Mouse (Mus musculus): ENCODE data around the gene Gmcl1.

The Gmcl1 gene

DNA sequence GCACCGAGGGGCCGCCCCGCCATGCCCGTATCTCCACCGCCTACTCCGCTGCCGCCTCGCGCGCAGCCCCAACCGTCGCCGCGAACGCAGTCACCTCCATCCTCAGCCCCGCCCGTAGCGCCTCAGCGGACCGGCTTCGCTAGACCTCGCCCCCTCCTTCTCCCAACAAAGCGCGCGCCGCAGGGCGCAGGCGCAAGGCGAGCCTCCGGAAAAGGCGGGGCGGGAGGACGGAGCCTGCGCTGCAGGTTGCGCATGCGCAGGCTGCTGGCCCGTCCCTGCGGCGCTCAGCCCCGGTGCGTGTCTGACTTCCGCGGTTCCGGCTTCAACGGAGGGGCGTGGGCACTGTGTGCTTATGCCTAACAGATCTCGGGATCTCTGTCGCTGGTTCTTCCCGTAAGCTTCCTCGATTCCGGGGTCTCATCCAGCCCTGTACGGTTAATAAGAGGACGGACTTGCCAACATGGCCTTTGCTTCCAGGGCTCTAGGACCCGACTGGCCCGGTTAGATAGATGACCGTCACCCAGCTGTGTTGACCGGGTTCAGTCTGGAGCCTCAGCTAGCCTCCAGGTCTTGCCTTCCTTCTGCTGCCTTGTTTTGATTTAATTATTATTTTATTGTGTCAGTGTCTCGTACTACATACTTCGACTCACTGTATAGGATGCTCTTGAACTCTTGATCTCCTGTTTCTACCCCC, at the start of gene Gmcl1:
Gmcl1 (minus strand) TSS at position 201 of the 694 bp plus-strand sequence.
- DNase-seq = peak; percentile 92 to 97

DNA sequence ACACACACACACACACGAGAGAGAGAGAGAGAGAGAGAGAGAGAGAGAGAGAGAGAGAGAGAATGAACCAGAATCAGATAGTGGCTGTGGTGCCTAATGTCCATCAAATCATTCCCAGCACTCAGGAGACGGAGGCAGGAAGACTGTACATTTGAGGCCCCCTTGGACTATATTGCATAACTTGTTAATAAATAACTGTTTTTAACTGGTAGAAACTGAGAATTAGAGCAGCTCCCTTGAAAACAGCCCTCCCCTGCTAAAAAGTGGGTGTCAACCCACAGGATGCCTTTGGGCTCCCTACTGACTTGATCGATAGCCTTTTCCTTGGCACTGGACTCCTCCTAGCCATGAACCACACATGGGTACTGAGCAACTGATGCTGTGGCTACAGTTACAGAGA, 49.2 kb upstream of the Gmcl1 start:
- no peak for DNase-seq

DNA sequence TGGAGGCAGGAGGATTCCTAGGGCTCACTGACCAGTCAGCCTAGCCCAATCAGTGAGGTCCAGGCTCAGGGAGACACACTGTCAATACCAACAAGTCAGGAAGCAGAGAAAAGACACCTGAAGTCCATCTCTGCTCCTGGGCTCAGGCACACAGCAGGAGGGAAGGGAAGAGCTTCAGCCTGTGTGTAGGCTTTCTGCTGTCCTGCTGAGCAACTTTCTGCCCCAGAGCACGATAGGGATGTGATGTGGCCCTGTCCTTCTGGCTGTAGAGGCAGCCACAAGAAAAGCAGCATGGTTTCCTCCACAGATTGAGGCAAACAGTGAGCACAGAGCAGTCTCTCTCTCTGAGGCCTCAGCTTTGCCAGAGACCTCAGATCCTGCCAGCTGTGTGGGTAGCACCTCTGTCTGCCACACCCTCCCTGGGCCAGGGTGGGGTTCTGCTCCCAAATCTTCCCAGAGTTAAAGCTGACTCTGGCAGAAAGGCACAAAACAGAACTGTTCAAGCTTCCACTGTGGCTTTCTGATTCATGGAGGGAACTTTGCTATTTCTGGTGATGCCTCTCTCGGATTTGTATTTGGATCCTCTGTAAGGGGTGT, 48.3 kb upstream of the Gmcl1 start:
- DNase-seq = no peak

DNA sequence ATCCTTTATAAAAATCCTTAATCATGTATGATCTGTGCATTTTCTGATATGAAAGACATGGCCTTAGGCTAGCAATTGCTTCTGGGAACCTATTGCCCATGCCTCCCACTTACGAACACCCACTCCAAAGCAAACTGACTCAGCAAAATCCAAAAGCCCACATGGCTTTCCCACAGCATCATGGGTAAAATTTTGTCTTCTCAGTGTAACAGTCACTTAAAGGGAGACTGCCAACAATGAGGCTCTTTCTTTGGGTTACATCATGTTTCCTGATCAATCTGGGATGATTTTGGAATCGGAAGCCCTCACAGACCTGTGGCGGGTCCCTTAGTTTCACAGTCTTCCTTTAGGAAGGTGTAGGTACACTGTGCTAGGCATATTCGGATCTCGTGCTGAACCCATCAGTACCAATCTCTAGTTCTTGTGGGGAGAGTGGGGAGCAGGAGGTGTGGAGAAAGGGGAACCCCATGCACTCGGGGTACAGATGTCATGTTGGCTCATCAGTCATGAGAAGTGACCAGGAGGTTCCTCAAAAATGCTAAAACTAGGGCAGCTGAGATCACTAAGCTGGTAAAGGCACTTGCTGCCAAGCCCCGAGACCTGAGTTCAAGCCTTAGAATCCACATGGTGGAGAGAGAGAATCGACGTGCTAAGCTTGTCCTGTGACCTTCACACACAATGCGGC, 45.9 kb upstream of the Gmcl1 start:
- no peak for DNase-seq

DNA sequence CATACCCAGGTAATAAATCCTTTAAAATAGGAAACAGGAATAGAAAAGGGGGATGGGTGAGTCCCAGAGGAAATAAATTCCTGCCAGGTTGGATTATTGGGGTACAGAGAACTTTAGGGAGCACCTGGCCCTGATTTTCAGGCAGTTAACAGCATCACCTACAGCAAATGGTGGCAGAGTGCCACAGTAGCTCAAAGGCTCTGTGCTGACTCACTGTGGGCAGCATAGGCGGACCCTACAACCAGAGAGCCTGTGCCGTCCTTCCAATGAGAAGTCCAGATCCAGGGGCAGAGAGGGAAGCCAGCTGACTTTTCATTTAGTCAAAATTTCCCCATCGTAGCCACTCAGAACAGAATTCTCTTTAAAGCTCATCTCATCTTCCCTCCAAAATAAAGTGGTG, 44.0 kb upstream of the Gmcl1 start:
- DNase-seq = no peak

DNA sequence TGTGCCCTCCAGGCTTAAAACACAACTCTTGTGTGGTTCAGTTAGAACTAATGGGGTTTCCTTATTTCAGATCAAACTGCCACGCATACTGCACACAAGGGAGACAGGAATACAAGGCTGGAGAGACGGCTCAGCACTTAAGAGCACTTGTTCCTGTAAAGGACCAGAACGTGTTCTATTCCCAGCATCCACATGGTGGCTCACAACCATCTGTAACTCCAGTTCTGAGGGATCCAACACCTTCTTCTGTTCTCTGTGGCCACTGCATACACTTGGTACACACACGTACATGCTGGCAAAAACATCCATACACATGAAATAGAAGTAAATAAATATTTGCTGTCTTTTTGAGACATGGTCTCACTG, 43.5 kb upstream of the Gmcl1 start:
- no peak for DNase-seq

DNA sequence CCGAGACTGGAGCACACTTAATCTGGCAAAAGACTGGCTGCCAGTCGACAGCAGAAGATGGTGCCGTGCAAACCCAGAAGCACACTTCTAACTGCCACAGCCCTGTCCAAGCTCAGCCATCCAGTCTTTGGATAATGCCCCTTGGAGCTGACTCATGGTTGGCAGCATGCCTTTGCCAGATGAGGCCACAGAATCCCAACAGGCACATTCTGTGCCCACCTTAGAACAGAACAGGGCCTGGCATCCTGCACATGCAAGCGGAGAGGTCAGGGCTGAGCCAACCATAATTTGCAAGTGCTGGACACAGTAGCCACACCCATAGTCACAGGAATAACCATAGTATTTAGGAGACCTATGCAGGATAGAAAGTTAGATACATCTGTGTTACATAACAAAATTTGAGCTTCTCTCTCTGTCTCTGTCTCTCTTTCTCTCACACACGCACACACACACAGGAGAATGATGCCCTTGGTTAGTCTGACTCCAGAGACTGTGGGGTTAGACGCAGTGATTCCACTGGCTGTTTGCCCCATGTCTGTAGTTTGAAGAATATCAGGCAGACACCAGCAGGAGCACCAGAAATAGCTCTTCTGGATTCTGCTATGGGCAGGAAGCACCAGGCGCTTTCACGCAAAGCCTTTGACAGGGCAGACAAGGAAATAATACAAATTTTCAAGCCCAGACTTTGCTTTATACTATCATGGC, 43.0 kb upstream of the Gmcl1 start:
- peak; percentile 16 to 72 for DNase-seq

DNA sequence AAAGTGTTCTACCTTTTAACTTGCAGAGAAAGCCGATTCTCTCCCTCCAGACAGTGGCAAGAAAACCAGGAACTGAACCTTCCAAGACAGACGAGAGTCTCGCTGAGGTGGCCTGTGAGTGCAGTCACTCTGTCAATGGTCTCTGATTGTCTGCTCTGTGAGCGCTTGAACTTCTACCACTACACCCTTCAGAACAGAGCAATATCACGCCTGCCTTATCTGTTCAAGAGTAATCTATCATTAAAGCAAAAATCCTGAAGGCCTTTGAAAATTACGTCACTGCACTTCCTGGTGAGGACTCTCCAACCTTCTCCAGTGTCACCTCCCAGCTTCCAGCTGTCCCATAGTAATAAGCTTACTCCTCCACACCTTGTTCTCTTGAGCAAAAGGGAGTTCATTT, 41.8 kb upstream of the Gmcl1 start:
- no peak for DNase-seq

DNA sequence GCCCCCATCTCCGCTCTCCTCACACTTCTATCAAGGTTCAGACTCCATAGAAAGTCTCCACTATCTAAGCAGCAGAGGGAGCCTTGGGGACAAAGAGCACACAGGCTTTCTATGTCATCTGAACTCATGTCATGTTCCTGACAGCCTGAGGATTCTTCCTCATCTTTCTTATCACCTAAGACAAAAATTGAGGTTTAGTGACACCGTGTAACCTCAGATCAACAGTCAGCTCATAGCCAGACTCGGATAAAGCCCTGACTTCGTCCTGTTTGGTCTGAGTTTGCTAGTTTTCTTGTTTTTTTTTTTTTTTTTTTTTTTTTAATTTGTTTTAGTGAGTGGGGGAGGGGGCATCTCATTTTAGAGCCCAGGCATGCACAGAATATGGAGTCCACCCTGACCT, 40.6 kb upstream of the Gmcl1 start:
- DNase-seq = no peak

DNA sequence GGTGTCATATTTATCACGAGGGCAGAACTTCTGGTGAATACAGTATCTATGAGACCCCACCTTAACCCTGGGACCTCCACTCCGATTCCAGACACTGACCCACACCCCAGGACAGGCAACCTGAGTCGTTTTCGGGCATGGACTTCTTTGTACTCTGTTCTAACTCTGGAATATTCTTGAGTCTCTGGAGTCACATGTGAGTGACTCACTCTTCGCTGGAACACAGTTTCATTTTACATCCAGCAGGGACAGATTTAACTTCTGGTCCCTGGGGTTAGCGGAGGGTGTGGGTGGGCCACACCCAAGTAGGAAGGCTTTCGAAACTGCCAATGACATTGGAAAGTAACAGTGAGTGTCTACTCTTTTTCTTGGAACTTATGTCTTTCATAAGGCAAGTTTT, 39.4 kb upstream of the Gmcl1 start:
- DNase-seq = no peak

DNA sequence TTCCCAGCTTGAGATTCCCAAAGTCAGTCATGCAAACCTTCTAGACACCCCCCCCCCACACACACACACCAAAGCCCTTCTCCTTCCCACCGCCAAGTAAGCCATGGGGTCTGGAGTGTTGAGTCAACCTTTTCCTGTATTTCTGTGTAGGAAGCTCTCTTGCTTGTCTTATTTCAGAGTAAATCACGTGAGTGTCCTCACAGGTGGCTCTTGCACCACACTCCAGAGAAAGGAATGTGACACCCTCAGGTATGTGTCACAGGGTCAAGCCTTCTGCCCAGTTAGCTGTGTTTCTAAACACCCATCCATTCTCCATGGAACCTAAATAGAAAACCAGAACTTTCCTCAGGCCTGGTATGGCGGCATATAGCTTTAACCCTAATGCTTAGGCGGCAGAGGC, 35.8 kb upstream of the Gmcl1 start:
- DNase-seq = no peak

DNA sequence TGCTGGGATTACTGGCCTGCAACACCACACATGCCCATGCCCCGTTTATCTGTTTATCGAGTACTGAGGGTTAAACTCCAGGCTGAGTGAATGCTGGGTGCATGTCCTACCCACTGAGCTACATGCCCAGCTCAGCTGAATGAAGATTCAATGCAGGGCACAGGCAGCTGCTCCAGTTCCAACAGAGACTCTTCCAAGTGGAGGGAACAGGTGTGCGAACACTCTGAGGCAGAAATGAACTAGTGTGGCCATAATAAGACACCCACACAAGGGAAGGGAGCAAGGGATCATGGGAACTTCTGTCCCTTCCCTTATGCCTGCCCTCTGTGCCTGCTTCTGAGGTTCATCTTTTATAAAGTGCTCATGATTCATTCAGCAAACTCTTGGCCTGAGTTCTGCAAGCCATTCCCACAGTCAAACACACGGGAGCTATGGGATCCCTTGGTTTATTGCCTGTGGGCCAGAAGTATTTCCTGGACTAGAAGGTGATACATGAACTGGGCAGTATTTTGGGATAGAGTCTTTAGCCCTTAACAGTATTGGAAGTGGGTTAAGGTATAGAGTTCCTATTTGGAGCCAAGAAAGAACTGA, 35.1 kb upstream of the Gmcl1 start:
- no peak for DNase-seq

DNA sequence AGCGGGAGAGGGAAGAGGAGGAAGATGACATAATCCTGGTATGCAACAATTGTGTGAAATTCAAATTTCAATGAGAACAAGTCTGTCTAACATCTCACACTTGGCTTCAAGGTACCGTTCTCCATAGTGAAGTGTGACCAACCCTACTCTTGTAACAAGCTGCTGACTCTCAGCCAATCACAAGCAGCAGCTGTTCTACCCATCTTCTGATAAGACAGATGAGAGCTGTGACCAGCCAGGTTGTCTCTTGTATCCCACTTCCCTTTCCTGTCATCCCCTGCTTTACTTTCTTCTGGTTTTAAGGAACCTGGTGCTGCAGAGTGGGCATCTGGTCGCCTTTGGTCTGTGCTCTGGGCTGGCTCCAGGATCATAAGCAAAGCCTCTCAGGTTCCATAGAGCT, 34.3 kb upstream of the Gmcl1 start:
- no peak for DNase-seq

DNA sequence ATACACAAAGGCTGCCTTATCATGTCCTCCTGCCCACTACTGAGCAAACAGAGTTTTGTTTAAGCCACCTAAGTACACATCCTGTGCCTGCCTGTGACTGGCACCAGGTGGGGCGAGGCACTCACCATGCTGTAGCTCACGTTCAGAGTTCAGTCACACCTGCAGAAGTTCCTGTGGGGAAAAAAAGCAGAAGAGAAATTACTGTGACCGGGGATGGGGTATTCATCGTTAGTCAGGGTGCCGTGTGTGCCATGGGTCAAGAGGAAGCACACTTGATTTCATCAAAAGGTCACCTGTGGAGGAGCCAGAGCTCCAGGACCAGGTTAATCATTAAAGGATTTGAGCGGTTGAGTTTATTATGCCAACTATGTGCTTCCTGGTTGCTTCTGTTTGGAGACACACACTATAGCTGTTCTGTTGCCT, 32.5 kb upstream of the Gmcl1 start:
- DNase-seq = peak; percentile 52 to 83

DNA sequence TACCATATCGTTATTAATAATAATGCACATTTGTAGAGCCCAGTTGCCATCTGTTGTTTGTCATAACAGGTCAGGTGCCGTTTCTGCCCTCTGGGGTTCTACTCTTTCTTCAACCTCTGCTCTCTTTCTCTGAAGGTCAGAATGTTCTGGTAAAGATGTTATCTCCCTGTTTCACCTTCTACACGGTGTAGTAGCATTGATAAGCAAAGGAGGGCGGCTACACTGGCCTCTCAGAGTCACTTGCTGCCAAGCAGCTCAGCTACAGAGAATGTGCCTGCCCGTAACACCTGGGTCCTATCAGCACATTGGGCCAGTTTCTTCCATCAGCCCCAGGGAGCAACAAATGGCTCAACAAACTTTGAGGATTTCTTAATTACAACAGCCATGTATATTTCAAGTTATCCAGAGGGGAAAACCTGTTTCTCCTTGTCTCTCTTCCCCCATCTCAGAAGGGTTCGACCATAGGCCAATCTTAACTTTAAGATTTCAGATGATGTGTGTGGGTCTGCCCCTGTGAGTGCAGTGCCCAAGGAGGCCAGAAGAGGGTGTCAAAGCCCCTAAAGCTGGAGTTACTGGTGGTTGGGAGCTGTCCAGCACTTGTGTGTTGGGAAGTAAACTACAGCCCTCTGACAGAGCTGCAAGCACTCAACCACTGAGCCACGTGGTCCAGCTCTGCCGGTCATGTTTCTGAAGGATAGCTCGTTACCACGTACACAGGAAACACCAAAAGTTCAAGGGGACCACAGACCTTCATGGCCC, 21.1 kb upstream of the Gmcl1 start:
- peak in 1 of 2 experiments; percentile 38 for DNase-seq

DNA sequence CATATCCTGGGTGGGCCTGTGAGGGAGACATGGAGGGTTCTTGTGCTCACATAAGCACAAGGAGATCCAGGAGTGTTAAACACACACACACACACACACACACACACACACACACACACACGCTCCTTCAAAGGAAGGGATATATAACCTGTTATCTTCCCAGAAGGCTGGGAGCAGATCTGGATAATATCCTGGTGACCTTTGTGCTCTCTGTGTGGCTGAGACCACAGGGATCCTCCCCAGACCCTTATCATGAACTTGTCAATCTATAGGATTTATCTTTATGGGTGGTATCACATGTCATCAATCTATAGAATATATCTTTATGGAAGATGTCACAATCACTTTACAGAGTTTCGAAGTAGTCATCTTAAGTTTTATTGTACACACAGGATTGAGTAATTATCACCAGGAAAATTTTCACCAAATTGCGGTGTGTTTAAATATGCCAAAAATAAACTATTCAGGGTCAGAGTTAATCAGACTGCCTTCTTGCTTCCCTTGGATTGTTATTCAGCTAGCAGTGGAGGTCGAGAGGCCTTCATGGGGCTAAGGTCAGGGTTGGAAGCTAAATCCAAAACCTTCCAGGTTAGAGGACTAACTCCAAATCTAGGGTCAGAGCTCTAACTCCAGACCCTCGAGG, 19.8 kb upstream of the Gmcl1 start:
- DNase-seq = no peak

DNA sequence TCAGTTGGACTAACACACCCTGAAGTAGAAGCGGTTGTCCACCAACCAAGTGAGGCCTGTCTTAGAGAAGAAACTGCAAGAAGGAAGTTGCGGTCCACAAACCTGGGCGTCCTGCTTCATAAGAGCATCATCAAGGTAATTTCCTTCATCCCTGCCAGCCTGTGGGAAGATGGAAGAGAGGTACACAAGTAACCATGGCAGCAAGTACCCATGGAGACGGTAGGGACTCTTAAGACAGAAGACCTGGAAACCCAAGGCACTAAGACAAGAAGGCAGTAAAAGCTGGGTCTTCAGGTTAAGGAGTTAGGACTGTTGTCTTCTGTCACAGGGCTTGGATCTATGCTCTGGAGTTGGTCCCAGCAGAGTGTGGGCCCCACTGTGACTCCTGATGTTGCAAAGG, 17.8 kb upstream of the Gmcl1 start:
- no peak for DNase-seq

DNA sequence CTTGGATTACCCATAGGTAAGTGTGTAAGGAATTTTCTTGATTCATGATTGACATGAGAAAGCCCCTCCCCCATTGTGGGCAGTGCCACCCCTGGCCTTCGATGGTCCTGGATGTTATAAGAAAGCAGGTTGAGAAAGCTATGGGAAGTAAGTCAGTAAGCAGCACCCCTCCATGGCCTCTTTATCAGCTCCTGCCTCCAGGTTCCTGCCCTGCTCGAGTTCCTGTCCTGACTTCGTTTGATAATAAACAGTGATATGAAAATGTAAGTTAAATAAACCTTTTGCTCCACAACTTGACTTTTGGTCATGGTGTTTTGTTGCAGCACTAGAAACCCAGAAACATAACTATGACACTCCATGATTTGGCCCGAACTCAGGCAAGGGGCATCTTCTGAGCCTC, 16.6 kb upstream of the Gmcl1 start:
- no peak for DNase-seq

DNA sequence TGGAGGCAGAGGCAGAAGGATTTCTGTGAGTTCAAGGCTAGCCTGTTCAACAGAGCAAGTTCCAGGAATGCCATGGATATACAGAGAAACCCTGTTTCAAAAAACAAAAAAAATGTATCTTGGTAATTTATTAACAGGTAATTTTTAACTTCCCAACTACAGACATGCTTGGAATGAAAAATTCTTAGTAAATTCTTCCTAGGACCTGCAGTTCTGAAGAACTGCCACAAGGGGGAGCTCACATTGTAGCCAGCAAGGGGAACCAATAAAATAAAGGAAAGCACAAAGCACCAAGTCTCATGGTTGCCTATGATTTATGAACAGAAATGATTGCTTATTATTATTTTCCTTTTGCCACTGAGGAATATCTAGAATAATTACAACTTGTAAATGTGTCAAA, 14.0 kb upstream of the Gmcl1 start:
- DNase-seq = peak in 1 of 2 experiments; percentile 59

DNA sequence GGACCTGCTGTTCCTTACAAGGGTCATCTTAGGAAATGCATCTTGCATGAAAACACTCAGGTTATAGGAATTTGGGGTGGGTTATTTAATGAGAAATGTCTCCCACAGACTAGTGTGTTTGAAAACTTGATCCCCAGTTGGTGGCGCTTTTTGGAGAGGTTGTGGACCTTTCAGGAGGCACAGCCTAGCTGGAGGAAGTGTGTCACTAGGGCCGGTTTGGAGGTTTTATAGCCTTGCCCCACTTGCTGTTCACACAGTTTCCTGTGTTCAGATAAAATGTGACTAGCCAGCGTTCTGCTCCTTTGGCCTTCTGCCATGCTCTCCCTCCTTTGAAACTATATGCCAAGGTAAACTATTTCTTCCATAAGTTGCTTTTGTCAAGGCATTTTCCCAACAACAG, 7.5 kb upstream of the Gmcl1 start:
- no peak for DNase-seq

DNA sequence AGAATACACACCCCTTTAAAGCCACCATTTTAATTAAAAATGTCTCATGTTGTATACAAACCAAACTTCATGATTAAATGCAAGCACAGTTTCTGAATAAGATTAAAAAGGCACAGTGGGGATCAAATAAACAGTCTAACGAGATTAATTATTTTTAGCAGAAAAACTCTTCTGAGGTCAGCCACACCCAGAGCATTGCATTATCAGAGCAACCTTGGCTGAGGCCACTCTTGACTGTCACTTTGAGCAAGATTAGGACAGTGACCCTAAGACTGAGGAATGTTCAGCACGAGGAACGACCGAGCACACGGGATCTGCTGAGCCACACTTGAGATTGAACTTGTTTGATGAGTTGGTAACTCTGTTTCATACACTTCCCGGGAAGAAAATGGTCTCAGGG, 3.6 kb upstream of the Gmcl1 start:
- no peak for DNase-seq

DNA sequence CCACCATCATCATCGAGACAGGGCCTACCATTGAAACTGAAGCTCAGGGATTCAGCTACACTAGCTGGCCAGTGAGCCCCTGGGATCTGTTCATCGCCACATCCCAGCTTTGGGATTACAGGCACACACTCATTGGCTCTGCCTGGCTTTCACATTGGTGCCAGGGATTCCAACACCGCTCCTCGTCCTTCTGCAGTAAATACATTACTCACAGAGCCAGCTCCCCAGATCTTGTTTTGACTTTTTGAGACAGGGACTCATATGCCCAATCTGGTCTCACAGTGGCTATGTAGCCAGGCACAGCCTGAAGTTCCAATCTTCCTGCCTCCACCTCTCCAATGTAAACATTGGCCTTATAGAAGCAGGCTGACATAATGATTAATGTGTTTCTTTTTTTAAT, 3.1 kb upstream of the Gmcl1 start:
- DNase-seq = no peak
